Mouse (Mus musculus) MEL (cell line): ENCODE data around the gene Gm44973. TPM values are rescaled to one million over a fixed set of nuclear protein-coding genes. Genes with fewer than 3 reads are reported as not detected.
A peak's percentile ranks its signal among the peaks of the same experiment; 100 is the strongest.

ENCODE experiments used
- DNase-seq: peaks from one replicate; pipeline ENCODE4 v3.0.0; 2011; ENCODE audit warnings: low read depth, low spot score
- H3K27ac ChIP-seq: 2 replicates; pipeline ENCODE4 v1.5.1; 2012; ENCODE audit warnings: low read depth, mild to moderate bottlenecking, control low read depth, low read length, moderate library complexity; ENCODE audit not compliant: control insufficient read depth
- H3K27me3 ChIP-seq, 2 experiments: fragments of 150-350 bp in 1 of 2; sonication (generic) in 1 of 2; 2 replicates each; pipeline ENCODE4 v1.6.1; 2012; ENCODE audit warnings: low read length in 2 of 2, mild to moderate bottlenecking in 2 of 2, improper control_type of control experiment in 1 of 2, moderate library complexity in 1 of 2; ENCODE audit not compliant: insufficient read depth in 2 of 2, control insufficient read depth in 1 of 2
- H3K36me3 ChIP-seq, 2 experiments: 2 replicates each; pipeline ENCODE4 v1.6.1; 2012 to 2014; ENCODE audit warnings: low read length in 2 of 2, improper control_type of control experiment in 1 of 2, inconsistent platforms in 1 of 2, mild to moderate bottlenecking in 1 of 2; ENCODE audit not compliant: insufficient read depth in 2 of 2, control insufficient read depth in 1 of 2
- H3K4me1 ChIP-seq, 2 experiments: fragments of 150-350 bp in 1 of 2; sonication (generic) in 1 of 2; 2 replicates each; pipeline ENCODE4 v1.6.1; 2012; ENCODE audit warnings: low read length in 2 of 2, improper control_type of control experiment in 1 of 2, mild to moderate bottlenecking in 1 of 2; ENCODE audit not compliant: insufficient read depth in 2 of 2, control insufficient read depth in 1 of 2
- H3K4me3 ChIP-seq, 2 experiments: fragments of 150-350 bp in 1 of 2; sonication (generic) in 1 of 2; 2 replicates each; pipeline ENCODE4 v1.5.1; 2012; ENCODE audit warnings: low read depth in 2 of 2, low read length in 2 of 2, mild to moderate bottlenecking in 2 of 2, moderate library complexity in 2 of 2, control low read depth in 1 of 2, improper control_type of control experiment in 1 of 2; ENCODE audit not compliant: control insufficient read depth in 1 of 2, insufficient read depth in 1 of 2
- H3K79me2 ChIP-seq: 2 replicates; pipeline ENCODE4 v1.6.1; 2012; ENCODE audit warnings: mild to moderate bottlenecking, low read length, moderate library complexity; ENCODE audit not compliant: control insufficient read depth, poor library complexity, insufficient read depth
- H3K9ac ChIP-seq: 2 replicates; pipeline ENCODE4 v1.6.1; 2012; ENCODE audit warnings: low read depth, mild to moderate bottlenecking, control low read depth, low read length, moderate library complexity; ENCODE audit not compliant: control insufficient read depth, poor library complexity, severe bottlenecking
- H3K9me3 ChIP-seq: fragments of 150-350 bp; sonication (generic); replicated peaks from 2 replicates; pipeline ENCODE4 v1.6.1; 2012; ENCODE audit warnings: mild to moderate bottlenecking, low read length, improper control_type of control experiment, moderate library complexity; ENCODE audit not compliant: insufficient read depth
- BHLHE40 ChIP-seq: IDR thresholded peaks from 2 replicates; pipeline ENCODE4 v1.6.1; 2012; ENCODE audit warnings: low read depth, mild to moderate bottlenecking, inconsistent platforms, low read length, improper control_type of control experiment, borderline replicate concordance
- CTCF ChIP-seq, 3 experiments: IDR thresholded peaks in 2 of 3; conservative IDR thresholded peaks in 1 of 3; 2 replicates each; pipeline ENCODE4 v1.5.1; 2011 to 2012; ENCODE audit warnings: low read length in 3 of 3, low read depth in 2 of 3, mild to moderate bottlenecking in 2 of 3, improper control_type of control experiment in 1 of 3, inconsistent platforms in 1 of 3, mixed read lengths in 1 of 3, moderate library complexity in 1 of 3; ENCODE audit not compliant: control insufficient read depth in 1 of 3, insufficient read depth in 1 of 3, poor library complexity in 1 of 3, severe bottlenecking in 1 of 3
- ELF1 ChIP-seq: IDR thresholded peaks from 2 replicates; pipeline ENCODE4 v1.6.1; 2014; ENCODE audit warnings: low read depth, mild to moderate bottlenecking, inconsistent platforms, low read length, improper control_type of control experiment, moderate library complexity
- EP300 ChIP-seq, 2 experiments: IDR thresholded peaks; 2 replicates each; pipeline ENCODE4 v1.6.1; 2011; ENCODE audit warnings: improper control_type of control experiment in 2 of 2, low read length in 2 of 2, low read depth in 1 of 2, mild to moderate bottlenecking in 1 of 2
- ETS1 ChIP-seq: IDR thresholded peaks from 2 replicates; pipeline ENCODE4 v1.6.1; 2012; ENCODE audit warnings: low read depth, mild to moderate bottlenecking, inconsistent platforms, low read length, improper control_type of control experiment, moderate library complexity
- GATA1 ChIP-seq: IDR thresholded peaks from 2 replicates; pipeline ENCODE4 v1.6.1; 2011; ENCODE audit warnings: low read depth, low read length, improper control_type of control experiment
- KAT2A ChIP-seq: conservative IDR thresholded peaks from 2 replicates; pipeline ENCODE4 v1.6.1; 2012; ENCODE audit warnings: low read depth, low read length, improper control_type of control experiment, inconsistent platforms
- MAFK ChIP-seq: IDR thresholded peaks from 2 replicates; pipeline ENCODE4 v1.6.1; 2011; ENCODE audit warnings: low read depth, mild to moderate bottlenecking, low read length, improper control_type of control experiment, borderline replicate concordance
- MAX ChIP-seq: IDR thresholded peaks from 2 replicates; pipeline ENCODE4 v1.6.1; 2011; ENCODE audit warnings: low read length, improper control_type of control experiment
- MAZ ChIP-seq: IDR thresholded peaks from 2 replicates; pipeline ENCODE4 v1.6.1; 2012; ENCODE audit warnings: low read depth, mild to moderate bottlenecking, inconsistent platforms, low read length, improper control_type of control experiment
- MXI1 ChIP-seq: IDR thresholded peaks from 2 replicates; pipeline ENCODE4 v1.6.1; 2011; ENCODE audit warnings: mild to moderate bottlenecking, low read depth, low read length, improper control_type of control experiment
- MYB ChIP-seq: IDR thresholded peaks from 2 replicates; pipeline ENCODE4 v1.6.1; 2011; ENCODE audit warnings: mild to moderate bottlenecking, low read depth, low read length, improper control_type of control experiment
- MYC ChIP-seq: IDR thresholded peaks from 2 replicates; pipeline ENCODE4 v1.6.1; 2011; ENCODE audit warnings: low read depth, mild to moderate bottlenecking, low read length, improper control_type of control experiment, moderate library complexity
- NELFE ChIP-seq: IDR thresholded peaks from 2 replicates; pipeline ENCODE4 v1.6.1; 2011; ENCODE audit warnings: low read depth, low read length, improper control_type of control experiment
- NRF1 ChIP-seq: IDR thresholded peaks from 2 replicates; pipeline ENCODE4 v1.6.1; 2014; ENCODE audit warnings: low read depth, mild to moderate bottlenecking, inconsistent platforms, low read length, improper control_type of control experiment, moderate library complexity; ENCODE audit not compliant: poor library complexity, insufficient read depth, severe bottlenecking
- POLR2AphosphoS5 ChIP-seq: IDR thresholded peaks from 2 replicates; pipeline ENCODE4 v1.6.1; 2012; ENCODE audit warnings: low read depth, borderline replicate concordance, mild to moderate bottlenecking, inconsistent platforms, low read length, moderate library complexity, mixed read lengths
- RCOR1 ChIP-seq: IDR thresholded peaks from 2 replicates; pipeline ENCODE4 v1.6.1; 2012; ENCODE audit warnings: low read depth, mild to moderate bottlenecking, inconsistent platforms, low read length, improper control_type of control experiment
- SMC3 ChIP-seq: IDR thresholded peaks from 2 replicates; pipeline ENCODE4 v1.6.1; 2011; ENCODE audit warnings: low read depth, low read length, improper control_type of control experiment
- TBP ChIP-seq: IDR thresholded peaks from 2 replicates; pipeline ENCODE4 v1.8.0; 2011; ENCODE audit warnings: low read depth, low read length, improper control_type of control experiment
- ZMIZ1 ChIP-seq: IDR thresholded peaks from 2 replicates; pipeline ENCODE4 v1.6.1; 2012; ENCODE audit warnings: low read depth, mild to moderate bottlenecking, inconsistent platforms, low read length, improper control_type of control experiment, moderate library complexity
- ZNF384 ChIP-seq: IDR thresholded peaks from 2 replicates; pipeline ENCODE4 v1.6.1; 2012; ENCODE audit warnings: low read depth, mild to moderate bottlenecking, inconsistent platforms, low read length, improper control_type of control experiment
- polyA plus RNA-seq, 2 experiments: library from polyadenylated mRNA; stranded (reverse) in 1 of 2; unstranded in 1 of 2; fragments of >175 nt in 1 of 2; fragments of >200 nt in 1 of 2; gene quantifications; 2 replicates each; pipeline versions ENCODE4 v1.2.1 to v1.2.4; 2012; ENCODE audit warnings: low replicate concordance in 2 of 2, low read depth in 1 of 2; ENCODE audit not compliant: insufficient read length in 2 of 2, insufficient read depth in 1 of 2, missing spikeins in 1 of 2
- total RNA-seq: library from RNA; depleted of rRNA; stranded (reverse); fragments of 300-350 nt; gene quantifications from 2 replicates; pipeline ENCODE4 v1.2.3, GENCODE M21; 2012

Gene Gm44973
- total and polyA plus RNA-seq, 3 experiments: 7.9 TPM; not detected in 2

DNA sequence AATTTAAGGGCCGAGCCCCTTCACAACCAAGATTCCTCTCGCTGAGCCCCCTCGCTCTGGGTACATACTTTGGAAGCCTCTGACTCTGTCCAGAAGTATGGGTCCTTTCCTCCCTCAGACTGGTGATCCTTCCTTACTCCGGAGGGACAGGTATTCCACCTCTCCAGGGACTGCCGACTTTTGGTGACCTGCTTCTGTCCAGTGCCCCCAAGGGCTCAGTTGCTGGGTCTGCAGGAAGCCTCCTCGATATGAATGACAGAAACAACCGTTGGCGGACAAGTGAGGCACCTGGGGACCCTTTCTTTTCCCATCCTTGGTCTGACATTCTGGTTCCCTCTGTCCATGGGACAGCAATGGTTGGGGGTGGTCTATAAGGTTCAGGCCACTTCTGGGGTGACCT is 42.1 kb downstream of the Gm44973 start:
- Histone ChIP-seq H3K9ac (no peak overlapping the region), H3K4me3 (no peak overlapping the region), H3K79me2 (peaks cover 7% of the 10 kb centered on the region; the same call in 1 of the 2 replicates), H3K27me3 (no peaks in the 10 kb centered on the region), H3K4me1 (peaks cover 0 to 5% of the 10 kb centered on the region in 2 experiments; a peak in 1 of 4 replicates), H3K36me3 (no peaks in the 10 kb centered on the region), H3K27ac (no peak overlapping the region), H3K9me3 (no peaks in the 10 kb centered on the region)
- TF ChIP-seq TBP: no peak
- no peak for DNase-seq

DNA sequence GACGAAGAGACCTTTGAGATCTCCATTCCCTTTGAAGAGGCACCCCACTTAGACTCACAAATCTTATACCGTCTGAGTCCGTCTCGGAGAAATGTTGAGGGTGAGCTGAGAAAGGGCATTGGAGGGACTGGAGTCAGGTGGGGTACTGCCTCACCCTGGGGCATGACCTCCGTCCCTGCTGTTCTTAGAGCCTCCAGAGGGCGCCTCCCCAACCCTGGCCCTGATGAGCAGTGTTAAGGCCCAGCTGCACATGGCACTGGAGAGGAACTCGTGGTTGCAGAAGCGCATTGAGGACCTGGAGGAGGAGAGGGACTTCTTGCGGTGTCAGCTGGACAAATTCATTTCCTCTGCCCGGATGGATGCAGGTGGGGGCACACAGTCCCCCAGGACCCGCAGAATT is 42.5 kb downstream of the Gm44973 start:
- no peak overlapping the region for H3K27ac ChIP-seq
- TF ChIP-seq ELF1: no peak
- no peak for TF ChIP-seq ZNF384
- peak in 2 of 3 experiments; percentile 35 to 37; a peak in 3 of 6 replicates for TF ChIP-seq CTCF (IDR thresholded peaks at IDR 0.05 in 2 of 3, conservative IDR thresholded peaks at IDR 0.05 in 1 of 3; ENCODE audit: control insufficient read depth in 1 of 3, insufficient read depth in 1 of 3, low read depth in 2 of 3, low read length in 3 of 3, poor library complexity in 1 of 3, severe bottlenecking in 1 of 3)
- no peaks in the 10 kb centered on the region for H3K36me3 ChIP-seq
- H3K9me3 ChIP-seq: no peaks in the 10 kb centered on the region
- H3K9ac ChIP-seq: no peak overlapping the region
- no peak for DNase-seq
- H3K4me1 ChIP-seq: peaks cover 0 to 5% of the 10 kb centered on the region in 2 experiments; a peak in 1 of 4 replicates
- H3K79me2 ChIP-seq: peaks cover 11% of the 10 kb centered on the region
- no peak overlapping the region for H3K4me3 ChIP-seq
- no peaks in the 10 kb centered on the region for H3K27me3 ChIP-seq

DNA sequence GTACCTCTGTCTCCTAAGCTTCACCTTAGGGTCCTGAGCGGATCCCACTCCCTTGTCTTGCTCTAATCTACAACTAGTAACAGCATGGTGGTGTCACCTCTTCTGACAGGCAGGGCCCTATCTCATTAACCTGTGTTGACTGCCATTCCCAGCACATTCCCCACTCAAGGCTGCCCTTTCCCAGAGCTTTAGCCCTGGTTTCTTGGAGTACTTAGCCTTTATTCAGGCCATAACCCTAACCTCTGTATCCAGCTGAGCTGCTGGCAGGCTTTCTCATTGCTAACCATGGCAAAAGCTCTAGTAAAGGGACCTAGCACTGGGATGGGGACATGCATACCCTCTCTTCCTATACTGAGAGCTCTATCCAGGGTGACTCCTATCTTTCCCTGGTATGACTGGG is 43.3 kb downstream of the Gm44973 start:
- Histone ChIP-seq H3K79me2 (peaks cover 19% of the 10 kb centered on the region), H3K27me3 (no peaks in the 10 kb centered on the region), H3K4me1 (peaks cover 2 to 5% of the 10 kb centered on the region in 2 experiments; a peak in 2 of 4 replicates), H3K4me3 (no peak overlapping the region), H3K9ac (no peak overlapping the region), H3K9me3 (no peaks in the 10 kb centered on the region), H3K27ac (no peak overlapping the region), H3K36me3 (peaks cover 2 to 4% of the 10 kb centered on the region in 2 experiments; a peak in 3 of 4 replicates)
- TF ChIP-seq MAZ: no peak
- TF ChIP-seq ETS1: no peak
- no peak for TF ChIP-seq NELFE
- DNase-seq: no peak

- Histone ChIP-seq H3K4me1 (peaks cover 2 to 9% of the 10 kb centered on the region in 2 experiments; a peak in 2 of 4 replicates), H3K27me3 (no peaks in the 10 kb centered on the region), H3K9me3 (no peaks in the 10 kb centered on the region), H3K36me3 (peaks cover 4 to 9% of the 10 kb centered on the region in 2 experiments; a peak in 3 of 4 replicates), H3K79me2 (peaks cover 27% of the 10 kb centered on the region), H3K9ac (peak overlapping the region; percentile 90; the same call in 1 of the 2 replicates), H3K27ac (no peak overlapping the region), H3K4me3 (no peak overlapping the region)
- DNase-seq: no peak
- TF ChIP-seq RCOR1: no peak
- TF ChIP-seq CTCF (IDR thresholded peaks at IDR 0.05 in 2 of 3, conservative IDR thresholded peaks at IDR 0.05 in 1 of 3; ENCODE audit: control insufficient read depth in 1 of 3, insufficient read depth in 1 of 3, low read depth in 2 of 3, low read length in 3 of 3, poor library complexity in 1 of 3, severe bottlenecking in 1 of 3): no peak
- TF ChIP-seq GATA1: no peak
- no peak for TF ChIP-seq POLR2AphosphoS5
- TF ChIP-seq BHLHE40: no peak
- TF ChIP-seq EP300 (IDR thresholded peaks at IDR 0.05; ENCODE audit: low read depth in 1 of 2, low read length in 2 of 2): no peak
- TF ChIP-seq ZMIZ1: no peak
- no peak for TF ChIP-seq MXI1
- TF ChIP-seq KAT2A: no peak
- no peak for TF ChIP-seq MYC
- no peak for TF ChIP-seq MYB
- TF ChIP-seq MAFK: no peak
- no peak for TF ChIP-seq NRF1
- TF ChIP-seq MAX: no peak
- no peak for TF ChIP-seq SMC3
These were observed 44.1 kb downstream of the Gm44973 start for GRCm38 (mm10) chr7:5059421-5059820.
